Mouse (Mus musculus): ENCODE data around the gene Fosl2. TPM values are rescaled to one million over a fixed set of nuclear protein-coding genes. Genes with fewer than 3 reads are reported as not detected.

Fosl2 gene
- total and polyA plus RNA-seq, 2 experiments from 2014 or later: 1.4 to 18.6 TPM

DNA sequence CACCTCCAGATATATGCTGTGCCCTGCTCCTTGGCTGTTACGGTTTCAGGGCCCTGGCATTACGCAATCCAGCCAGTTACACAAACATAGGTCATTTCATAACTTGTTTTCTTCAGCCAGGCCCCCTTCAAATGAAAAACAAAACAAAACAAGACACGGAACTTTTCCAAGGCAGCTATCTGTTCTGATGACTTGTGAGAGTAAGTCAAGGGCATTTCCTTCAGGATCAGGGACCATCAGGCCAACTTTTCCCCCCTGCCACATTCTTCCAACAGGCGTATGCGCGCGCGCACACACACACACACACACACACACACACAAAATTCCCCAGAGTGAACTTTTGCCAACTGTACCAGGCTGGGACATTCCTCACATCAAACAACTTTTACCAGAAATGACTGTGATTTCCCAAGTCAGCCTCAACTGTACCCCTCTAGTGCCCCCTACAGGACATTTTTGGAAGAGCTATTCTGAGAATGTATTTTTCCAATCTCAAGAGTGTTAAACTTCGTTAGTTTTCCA lies 4.0 kb downstream of the Fosl2 start:
- Histone ChIP-seq H3K4me1 (ENCODE audit: control insufficient read depth, insufficient read depth) (peaks cover 35% of the 10 kb centered on the region), H3K9ac (replicated peaks; ENCODE audit: low read depth, low read length) (0 out of 2 replicates have a peak overlapping the region, but pooled peaks have one; percentile 85), H3K36me3 (replicated peaks; ENCODE audit: control insufficient read depth, insufficient read depth, low read length) (no peaks in the 10 kb centered on the region)

DNA sequence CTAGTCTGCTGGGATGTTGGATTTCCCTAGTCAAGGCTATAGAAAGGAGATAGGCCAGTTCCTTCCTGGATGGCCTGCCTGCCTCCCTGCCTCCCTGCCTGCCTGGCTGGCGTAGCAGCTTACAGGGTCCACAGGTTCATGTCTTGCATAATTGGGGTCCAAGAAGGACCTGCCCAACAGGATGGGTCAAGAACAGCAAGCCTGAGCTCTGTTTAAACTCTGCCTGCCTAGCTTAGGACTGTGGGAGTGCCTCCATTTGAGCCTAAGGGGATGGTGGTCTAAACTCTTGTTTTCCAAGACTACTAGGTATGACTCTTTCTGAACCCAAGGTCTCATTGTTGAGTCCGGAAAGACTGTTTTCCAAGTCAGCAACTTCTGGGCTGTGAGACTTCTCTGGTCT lies 6.3 kb downstream of the Fosl2 start:
- WGBS: 81% methylated on average over 2 of the region's 2 CpGs
- TF ChIP-seq CTCF (IDR thresholded peaks at IDR 0.05; ENCODE audit: low read depth) (no peak), EP300 (IDR thresholded peaks at IDR 0.05; ENCODE audit: low read depth) (no peak)
- H3K9ac ChIP-seq (replicated peaks; ENCODE audit: low read depth, low read length): no peak overlapping the region; the same call in 1 of the 2 replicates

More for the DNA sequence above, 4.0 kb downstream of the Fosl2 start:
- Histone ChIP-seq H3K27ac (ENCODE audit: low read depth) (peak overlapping the region; percentile 98), H3K4me3 (ENCODE audit: low read depth, low read length) (peak overlapping the region; percentile 89), H3K9me3 (replicated peaks; ENCODE audit: control insufficient read depth, low read length) (no peaks in the 10 kb centered on the region), H3K27me3 (ENCODE audit: control insufficient read depth, insufficient read depth, low read length) (no peaks in the 10 kb centered on the region), H3K4me2 (ENCODE audit: low read depth, low read length) (peak overlapping the region; percentile 85)
- peak; percentile 78 for TF ChIP-seq CTCF (IDR thresholded peaks at IDR 0.05; ENCODE audit: low read depth)
- 0 out of 2 replicates have a peak, but pooled peaks have one; percentile 25 for TF ChIP-seq EP300 (IDR thresholded peaks at IDR 0.05; ENCODE audit: low read depth)
- 24% methylated on average over 9 of the region's 9 CpGs for WGBS
- ATAC-seq (ENCODE audit: insufficient read depth, low read depth): no peak
- peak; percentile 82 for DNase-seq (ENCODE audit: low spot score)

DNA sequence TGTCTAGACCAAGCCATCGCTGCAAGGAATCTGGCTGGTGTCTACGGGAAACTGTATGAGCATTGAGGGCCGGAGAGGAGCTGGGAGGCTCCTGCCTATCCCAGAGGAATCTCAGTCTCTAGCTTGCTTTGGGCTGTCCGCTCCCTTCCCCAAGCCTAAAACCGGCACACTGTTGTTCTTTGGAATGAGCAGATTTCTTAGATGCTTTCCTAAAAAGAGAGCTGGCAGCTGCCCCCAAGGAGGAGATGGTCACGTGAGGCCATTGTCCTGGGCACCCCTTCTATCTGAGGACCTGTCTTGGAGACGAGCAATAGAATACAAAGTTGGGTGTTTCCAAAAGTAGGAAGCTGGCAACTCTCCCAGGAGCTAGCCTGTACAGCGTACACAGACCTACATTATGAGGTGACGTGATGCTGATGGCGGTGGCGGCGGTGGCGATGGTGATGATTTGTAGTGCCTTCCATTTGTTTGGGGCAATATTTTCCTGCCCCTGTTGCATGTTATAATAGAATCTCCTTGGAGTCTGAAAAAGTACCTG lies 7.9 kb downstream of the Fosl2 start:
- Histone ChIP-seq H3K4me1 (ENCODE audit: control insufficient read depth, insufficient read depth) (peaks cover 30% of the 10 kb centered on the region), H3K4me2 (ENCODE audit: low read depth, low read length) (peak overlapping the region; percentile 35), H3K4me3 (ENCODE audit: low read depth, low read length) (no peak overlapping the region), H3K36me3 (replicated peaks; ENCODE audit: control insufficient read depth, insufficient read depth, low read length) (peaks cover 33% of the 10 kb centered on the region), H3K27me3 (ENCODE audit: control insufficient read depth, insufficient read depth, low read length) (no peaks in the 10 kb centered on the region), H3K9me3 (replicated peaks; ENCODE audit: control insufficient read depth, low read length) (no peaks in the 10 kb centered on the region), H3K27ac (ENCODE audit: low read depth) (peak overlapping the region; percentile 28; the same call in 1 of the 2 replicates), H3K9ac (replicated peaks; ENCODE audit: low read depth, low read length) (0 out of 2 replicates have a peak overlapping the region, but pooled peaks have one; percentile 30)
- WGBS: 28% methylated on average over 13 of the region's 13 CpGs
- ATAC-seq (ENCODE audit: insufficient read depth, low read depth) (no peak), DNase-seq (ENCODE audit: low spot score) (no peak)
- TF ChIP-seq EP300 (IDR thresholded peaks at IDR 0.05; ENCODE audit: low read depth): no peak
- TF ChIP-seq CTCF (IDR thresholded peaks at IDR 0.05; ENCODE audit: low read depth): no peak

More for the DNA sequence above, 6.3 kb downstream of the Fosl2 start:
- no peak for DNase-seq (ENCODE audit: low spot score)
- Histone ChIP-seq H3K4me2 (ENCODE audit: low read depth, low read length) (no peak overlapping the region), H3K9me3 (replicated peaks; ENCODE audit: control insufficient read depth, low read length) (no peaks in the 10 kb centered on the region), H3K4me3 (ENCODE audit: low read depth, low read length) (no peak overlapping the region), H3K27me3 (ENCODE audit: control insufficient read depth, insufficient read depth, low read length) (no peaks in the 10 kb centered on the region), H3K36me3 (replicated peaks; ENCODE audit: control insufficient read depth, insufficient read depth, low read length) (peaks cover 17% of the 10 kb centered on the region), H3K4me1 (ENCODE audit: control insufficient read depth, insufficient read depth) (peaks cover 35% of the 10 kb centered on the region), H3K27ac (ENCODE audit: low read depth) (no peak overlapping the region)
- ATAC-seq (ENCODE audit: insufficient read depth, low read depth): no peak

DNA sequence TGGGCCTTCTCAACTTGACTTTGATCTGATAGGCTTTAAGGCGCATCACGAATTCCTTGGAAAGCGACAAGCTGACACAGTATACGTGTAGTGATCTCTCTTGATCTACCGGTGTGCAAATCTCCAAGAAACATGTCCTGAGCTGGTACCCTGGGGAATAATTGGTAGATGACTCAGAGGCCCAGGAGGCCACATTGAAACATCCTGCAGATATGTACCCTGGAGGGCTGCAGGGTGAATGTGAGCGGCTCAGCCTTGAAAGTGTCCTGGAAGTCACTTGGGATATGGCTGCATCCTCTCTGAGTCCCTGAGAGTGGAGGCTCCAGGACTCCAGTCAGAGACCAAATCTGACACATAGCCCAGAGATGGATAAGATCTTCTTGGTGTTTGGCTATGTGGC lies 10.7 kb downstream of the Fosl2 start:
- no peak for DNase-seq (ENCODE audit: low spot score)
- no peak for TF ChIP-seq CTCF (IDR thresholded peaks at IDR 0.05; ENCODE audit: low read depth)
- no peak for TF ChIP-seq EP300 (IDR thresholded peaks at IDR 0.05; ENCODE audit: low read depth)
- Histone ChIP-seq H3K27ac (ENCODE audit: low read depth) (no peak overlapping the region), H3K4me2 (ENCODE audit: low read depth, low read length) (no peak overlapping the region), H3K36me3 (replicated peaks; ENCODE audit: control insufficient read depth, insufficient read depth, low read length) (peaks cover 56% of the 10 kb centered on the region), H3K27me3 (ENCODE audit: control insufficient read depth, insufficient read depth, low read length) (no peaks in the 10 kb centered on the region), H3K9ac (replicated peaks; ENCODE audit: low read depth, low read length) (no peak overlapping the region), H3K4me1 (ENCODE audit: control insufficient read depth, insufficient read depth) (peaks cover 20% of the 10 kb centered on the region), H3K4me3 (ENCODE audit: low read depth, low read length) (no peak overlapping the region), H3K9me3 (replicated peaks; ENCODE audit: control insufficient read depth, low read length) (no peaks in the 10 kb centered on the region)
- WGBS: 77% methylated on average over 6 of the region's 6 CpGs
- ATAC-seq (ENCODE audit: insufficient read depth, low read depth): no peak

DNA sequence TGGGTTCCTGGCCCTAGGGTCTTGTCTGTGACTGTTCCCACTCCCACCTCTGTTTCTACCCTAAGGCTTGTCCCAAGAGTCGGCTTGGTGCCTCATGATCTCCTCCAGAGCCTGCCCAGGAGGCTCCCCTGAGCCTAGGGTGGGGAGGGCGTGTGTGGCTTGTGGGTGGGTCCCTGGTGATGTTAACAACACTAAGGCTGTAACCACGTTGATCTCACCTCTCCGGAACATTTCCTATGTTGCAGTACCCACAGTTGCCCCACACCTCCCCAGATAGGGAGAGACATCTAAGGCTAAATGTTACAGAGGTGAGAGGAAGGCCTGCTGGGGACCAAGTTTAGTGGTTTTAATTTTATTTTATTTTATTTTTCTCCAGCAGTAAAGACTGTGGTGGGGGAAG lies 13.0 kb downstream of the Fosl2 start:
- Histone ChIP-seq H3K4me1 (ENCODE audit: control insufficient read depth, insufficient read depth) (peaks cover 5% of the 10 kb centered on the region), H3K9ac (replicated peaks; ENCODE audit: low read depth, low read length) (no peak overlapping the region), H3K4me2 (ENCODE audit: low read depth, low read length) (no peak overlapping the region), H3K9me3 (replicated peaks; ENCODE audit: control insufficient read depth, low read length) (no peaks in the 10 kb centered on the region), H3K27me3 (ENCODE audit: control insufficient read depth, insufficient read depth, low read length) (no peaks in the 10 kb centered on the region), H3K4me3 (ENCODE audit: low read depth, low read length) (no peak overlapping the region), H3K27ac (ENCODE audit: low read depth) (no peak overlapping the region), H3K36me3 (replicated peaks; ENCODE audit: control insufficient read depth, insufficient read depth, low read length) (peaks cover 77% of the 10 kb centered on the region)
- DNase-seq (ENCODE audit: low spot score): no peak
- TF ChIP-seq EP300 (IDR thresholded peaks at IDR 0.05; ENCODE audit: low read depth) (no peak), CTCF (IDR thresholded peaks at IDR 0.05; ENCODE audit: low read depth) (no peak)
- WGBS: 82% methylated on average over 4 of the region's 4 CpGs
- ATAC-seq (ENCODE audit: insufficient read depth, low read depth): no peak

Measured in heart, postnatal 0 days (tissue).